8 mouse cellular contexts compared by ENCODE assay signal in genomic region chr13:46501800-46502389, GRCm38 (mm10). TPM values are rescaled to one million over a fixed set of nuclear protein-coding genes. Genes with fewer than 3 reads are reported as not detected.
DNase-seq lines count a peak whose midpoint lies in the region; ATAC-seq lines count a peak whose summit lies in the region.

TSS of gene Cap2 (plus strand) at chr13:46501848.

- no peaks in the 10 kb centered on the region for H3K9me3 ChIP-seq in embryonic facial prominence, embryonic 13.5 days
- H3K9me3 ChIP-seq in kidney, embryonic 15.5 days (replicated peaks): no peaks in the 10 kb centered on the region
- H3K9me3 ChIP-seq in limb, embryonic 15.5 days: no peaks in the 10 kb centered on the region
- no peaks in the 10 kb centered on the region for H3K9me3 ChIP-seq in midbrain, embryonic 16.5 days (replicated peaks; ENCODE audit: control insufficient read depth, low read length, poor library complexity, severe bottlenecking)

- 0 out of 2 replicates have a peak, but pooled peaks have one; percentile 56 for ATAC-seq in embryonic facial prominence, embryonic 13.5 days (ENCODE audit: insufficient number of reproducible peaks, insufficient read depth, low FRiP score, low TSS enrichment, low read depth)
- peak; percentile 90 for ATAC-seq in kidney, embryonic 15.5 days (replicated peaks; ENCODE audit: low FRiP score)
- 0 out of 2 replicates have a peak, but pooled peaks have one; percentile 44 for ATAC-seq in limb, embryonic 15.5 days (ENCODE audit: insufficient number of reproducible peaks, low FRiP score, low TSS enrichment, low read depth)
- ATAC-seq in midbrain, embryonic 16.5 days: peak; percentile 80

- 1% methylated on average over 39 of the region's 42 CpGs for WGBS in embryonic facial prominence, embryonic 13.5 days
- WGBS in kidney, embryonic 15.5 days: 1% methylated on average over 39 of the region's 42 CpGs
- under 1% methylated on average over 33 of the region's 42 CpGs for WGBS in limb, embryonic 15.5 days
- under 1% methylated on average over 22 of the region's 42 CpGs for WGBS in midbrain, embryonic 16.5 days

- H3K4me2 ChIP-seq in embryonic facial prominence, embryonic 13.5 days: peak within 1 kb of the TSS; percentile 86
- peak within 1 kb of the TSS; percentile 92 for H3K4me2 ChIP-seq in kidney, embryonic 15.5 days
- H3K4me2 ChIP-seq in limb, embryonic 15.5 days: peak within 1 kb of the TSS; percentile 90
- peak within 1 kb of the TSS; percentile 92 for H3K4me2 ChIP-seq in midbrain, embryonic 16.5 days (ENCODE audit: low read length)

- peak within 1 kb of the TSS; percentile 72 for H3K9ac ChIP-seq in embryonic facial prominence, embryonic 13.5 days
- peak within 1 kb of the TSS; percentile 48 for H3K9ac ChIP-seq in kidney, embryonic 15.5 days
- peak within 1 kb of the TSS; percentile 39; the same call in 1 of the 2 replicates for H3K9ac ChIP-seq in limb, embryonic 15.5 days
- peak within 1 kb of the TSS; percentile 74 for H3K9ac ChIP-seq in midbrain, embryonic 16.5 days (ENCODE audit: low read depth, low read length)

- no peaks in the 10 kb centered on the region for H3K36me3 ChIP-seq in embryonic facial prominence, embryonic 13.5 days
- H3K36me3 ChIP-seq in kidney, embryonic 15.5 days: no peaks in the 10 kb centered on the region
- H3K36me3 ChIP-seq in limb, embryonic 15.5 days: no peaks in the 10 kb centered on the region
- no peaks in the 10 kb centered on the region for H3K36me3 ChIP-seq in midbrain, embryonic 16.5 days (ENCODE audit: control insufficient read depth, insufficient read depth, low read length)

- H3K27me3 ChIP-seq in embryonic facial prominence, embryonic 13.5 days: peaks cover 8% of the 10 kb centered on the region
- no peaks in the 10 kb centered on the region; the same call in 1 of the 2 replicates for H3K27me3 ChIP-seq in kidney, embryonic 15.5 days
- 0 out of 2 replicates have a peak, but pooled peaks cover 4% of the 10 kb centered on the region for H3K27me3 ChIP-seq in limb, embryonic 15.5 days
- H3K27me3 ChIP-seq in midbrain, embryonic 16.5 days (ENCODE audit: control insufficient read depth, insufficient read depth, low read depth, low read length): no peaks in the 10 kb centered on the region

- H3K4me3 ChIP-seq in embryonic facial prominence, embryonic 13.5 days: peak within 1 kb of the TSS; percentile 59
- peak within 1 kb of the TSS; percentile 58 for H3K4me3 ChIP-seq in kidney, embryonic 15.5 days (replicated peaks)
- H3K4me3 ChIP-seq in limb, embryonic 15.5 days: peak within 1 kb of the TSS; percentile 53
- peak within 1 kb of the TSS; percentile 66 for H3K4me3 ChIP-seq in midbrain, embryonic 16.5 days (ENCODE audit: low read depth, low read length)

- DNase-seq in brain, adult 2 months (ENCODE audit: low read depth, low spot score): peak; percentile 94
- DNase-seq in heart, adult 9 months (ENCODE audit: low spot score in 2 of 2): peak; percentile 66 to 74
- DNase-seq in spleen, postnatal 10 days (ENCODE audit: low spot score in 2 of 2): peak; percentile 13 to 54
- DNase-seq in adipocyte (ENCODE audit: low spot score): no peak

- 0 out of 2 replicates have a peak, but pooled peaks cover 6% of the 10 kb centered on the region for H3K4me1 ChIP-seq in embryonic facial prominence, embryonic 13.5 days
- H3K4me1 ChIP-seq in kidney, embryonic 15.5 days: peaks cover 13% of the 10 kb centered on the region
- peaks cover 5% of the 10 kb centered on the region; the same call in 1 of the 2 replicates for H3K4me1 ChIP-seq in limb, embryonic 15.5 days
- H3K4me1 ChIP-seq in midbrain, embryonic 16.5 days (ENCODE audit: control insufficient read depth, insufficient read depth, low read length): peaks cover 2% of the 10 kb centered on the region; the same call in 1 of the 2 replicates

- no peak within 1 kb of the TSS for H3K27ac ChIP-seq in embryonic facial prominence, embryonic 13.5 days
- H3K27ac ChIP-seq in kidney, embryonic 15.5 days: peak within 1 kb of the TSS; percentile 41; the same call in 1 of the 2 replicates
- no peak within 1 kb of the TSS for H3K27ac ChIP-seq in limb, embryonic 15.5 days
- peak within 1 kb of the TSS; percentile 4; the same call in 1 of the 2 replicates for H3K27ac ChIP-seq in midbrain, embryonic 16.5 days (ENCODE audit: low read length)

RNA-seq across cellular contexts. Expression of gene Cap2, which starts in this region (rescaled TPM):
- 5.5 and 7.5 TPM in 2 replicates for polyA plus RNA-seq in embryonic facial prominence, embryonic 13.5 days (2015; fragmentation: Nextera tagmentation; extraction: Ambion mirVana)
- polyA plus RNA-seq in kidney, embryonic 15.5 days (2015; fragmentation: Nextera tagmentation; extraction: Ambion mirVana): 10.0 and 10.3 TPM in 2 replicates
- polyA plus RNA-seq in limb, embryonic 15.5 days (2015; fragmentation: Nextera tagmentation; extraction: Ambion mirVana): 18.2 and 37.5 TPM in 2 replicates
- polyA plus RNA-seq in midbrain, embryonic 16.5 days (2015; fragmentation: Nextera tagmentation; extraction: Ambion mirVana): 15.9 and 16.2 TPM in 2 replicates

Comparison
In these comparisons a context has a peak if more than half of its experiments do, and no peak if none do; other contexts are left out.
1. H3K27ac ChIP-seq: peak in kidney, embryonic 15.5 days (single experiment) and midbrain, embryonic 16.5 days (single experiment); none in embryonic facial prominence, embryonic 13.5 days (single experiment) and limb, embryonic 15.5 days (single experiment).
2. Peak in every context shown above with its lines, with median percentiles within 50 percentile points of each other: ATAC-seq, H3K4me2 ChIP-seq, H3K4me3 ChIP-seq and H3K9ac ChIP-seq.